Mouse (Mus musculus) hindbrain, embryonic 16.5 days (tissue): ENCODE measurements around the gene Atp2a1. TPM values are rescaled to one million over a fixed set of nuclear protein-coding genes. Genes with fewer than 3 reads are reported as not detected.
"Not testable (repeated sequence)": the region's sequence is repeated elsewhere in the genome, so short reads cannot be mapped to it uniquely, and the experiment has no call there.

ENCODE experiments used
- ATAC-seq: fragments of 200-750 bp; cut with Nextera tagmentation; 2 replicates; pipeline ENCODE4 v1.8.0; 2017; ENCODE audit warnings: moderate TSS enrichment, moderate library complexity
- H3K27ac ChIP-seq: fragments of 300-500 bp; sonication (generic); 2 replicates; pipeline ENCODE4 v1.5.1; 2014; ENCODE audit warnings: low read depth, mild to moderate bottlenecking, control low read depth, low read length, moderate library complexity
- H3K27me3 ChIP-seq: fragments of 300-500 bp; sonication (generic); replicated peaks from 2 replicates; pipeline ENCODE4 v1.6.1; 2014; ENCODE audit warnings: low read length; ENCODE audit not compliant: control insufficient read depth, insufficient read depth
- H3K36me3 ChIP-seq: fragments of 300-500 bp; sonication (generic); 2 replicates; pipeline ENCODE4 v1.6.1; 2014; ENCODE audit warnings: mild to moderate bottlenecking, low read length, moderate library complexity, mixed read lengths; ENCODE audit not compliant: control insufficient read depth, insufficient read depth
- H3K4me1 ChIP-seq: fragments of 300-500 bp; sonication (generic); 2 replicates; pipeline ENCODE4 v1.6.1; 2014; ENCODE audit warnings: low read depth, low read length; ENCODE audit not compliant: control insufficient read depth, insufficient read depth
- H3K4me2 ChIP-seq: fragments of 300-500 bp; sonication (generic); 2 replicates; pipeline ENCODE4 v1.6.1; 2014; ENCODE audit warnings: mild to moderate bottlenecking, low read length, control low read depth, moderate library complexity
- H3K4me3 ChIP-seq: fragments of 300-500 bp; sonication (generic); 2 replicates; pipeline ENCODE4 v1.5.1; 2014; ENCODE audit warnings: mild to moderate bottlenecking, low read length, control low read depth, moderate library complexity
- H3K9ac ChIP-seq: fragments of 300-500 bp; sonication (generic); 2 replicates; pipeline ENCODE4 v1.6.1; 2014; ENCODE audit warnings: low read depth, mild to moderate bottlenecking, control low read depth, low read length, moderate library complexity
- H3K9me3 ChIP-seq: fragments of 300-500 bp; sonication (generic); 2 replicates; pipeline ENCODE4 v1.6.1; 2014; ENCODE audit warnings: mild to moderate bottlenecking, low read length, moderate library complexity; ENCODE audit not compliant: control insufficient read depth
- WGBS: fragments of 180-500 bp; shearing (Covaris S2); extraction: QIAGEN DNeasy Blood & Tissue Kit; methylation state at CpG from one replicate; pipeline ENCODE4 v1.1.7; 2014; 5-methylcytosine and 5-hydroxymethylcytosine counted together
- polyA plus RNA-seq: library from polyadenylated mRNA; unstranded; fragments of >200 nt; fragmentation: Nextera tagmentation; extraction: Ambion mirVana; gene quantifications from 2 replicates; pipeline ENCODE4 v1.2.1, GENCODE M21; 2015

The Atp2a1 gene
- polyA plus RNA-seq, 1 experiment from 2014 or later: 0.56 TPM

DNA sequence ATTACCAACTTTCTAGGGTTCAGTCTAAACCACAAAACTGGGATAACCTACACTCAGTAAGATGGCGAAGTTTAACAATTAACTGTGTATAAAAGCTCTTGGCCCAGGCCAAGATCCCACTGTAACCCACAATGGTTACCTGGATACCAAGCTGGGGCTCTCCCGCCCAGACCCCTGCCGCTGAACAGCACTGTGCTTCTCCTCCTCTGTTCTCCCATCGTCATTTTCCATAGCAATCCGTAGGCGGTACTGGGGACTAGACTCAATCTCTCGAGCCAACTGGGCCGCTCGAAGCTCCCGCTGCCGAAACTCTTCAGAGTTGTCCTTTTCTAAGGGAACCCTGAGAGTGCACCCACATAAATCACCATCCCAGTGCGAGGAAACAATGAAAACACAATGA, 35.1 kb upstream of the Atp2a1 start:
- Histone ChIP-seq H3K4me3 (no peak overlapping the region), H3K27ac (no peak overlapping the region), H3K4me1 (peaks cover 6% of the 10 kb centered on the region), H3K36me3 (peaks cover 73% of the 10 kb centered on the region), H3K9ac (no peak overlapping the region), H3K9me3 (no peaks in the 10 kb centered on the region), H3K4me2 (no peak overlapping the region), H3K27me3 (no peaks in the 10 kb centered on the region)
- no peak for ATAC-seq
- WGBS: 86% methylated on average over 12 of the region's 12 CpGs

DNA sequence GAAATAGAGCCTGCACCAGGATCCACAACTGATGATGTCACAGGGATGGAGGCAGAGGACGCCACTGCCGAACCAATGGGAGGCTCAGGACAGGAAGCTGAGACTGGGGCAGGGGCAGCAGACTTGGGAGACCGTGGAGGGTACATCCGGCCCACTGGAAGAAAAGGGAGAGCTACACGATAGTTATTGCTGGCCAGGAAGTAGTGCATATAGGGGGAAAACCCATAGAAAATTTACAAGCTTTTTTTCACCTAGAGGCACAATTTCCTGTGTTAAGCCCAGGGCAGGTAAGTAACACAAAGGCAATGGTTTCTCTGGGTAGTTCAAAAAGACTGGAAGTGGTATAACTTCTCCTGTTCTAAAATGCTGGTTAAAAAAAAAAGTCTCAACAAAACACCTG, 33.6 kb upstream of the Atp2a1 start:
- Histone ChIP-seq H3K27me3 (no peaks in the 10 kb centered on the region), H3K36me3 (peaks cover 86% of the 10 kb centered on the region), H3K9ac (no peak overlapping the region), H3K4me2 (no peak overlapping the region), H3K27ac (no peak overlapping the region), H3K9me3 (no peaks in the 10 kb centered on the region), H3K4me1 (peaks cover 6% of the 10 kb centered on the region), H3K4me3 (no peak overlapping the region)
- WGBS: 95% methylated on average over 5 of the region's 5 CpGs
- ATAC-seq: no peak

DNA sequence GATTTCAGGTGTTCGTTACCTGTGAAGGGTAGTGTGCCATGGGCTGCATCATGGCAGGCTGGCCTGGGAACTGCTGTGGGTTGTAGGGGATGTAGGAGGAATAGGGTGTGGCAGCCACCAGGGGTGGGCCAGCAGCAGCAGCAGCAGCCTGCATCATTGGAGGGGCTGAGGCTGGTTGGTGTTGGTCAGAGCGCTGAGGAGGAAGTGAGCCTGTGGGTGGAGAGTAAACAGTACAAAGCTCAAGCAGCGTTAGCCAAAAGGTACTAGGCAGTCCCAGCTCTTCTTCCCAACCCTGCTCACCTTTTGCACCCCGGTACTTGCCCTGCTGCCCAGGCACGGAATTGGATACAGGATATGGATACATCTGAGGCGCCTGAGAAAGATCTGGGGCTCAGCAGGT, 31.2 kb upstream of the Atp2a1 start:
- Histone ChIP-seq H3K9ac (no peak overlapping the region), H3K4me2 (no peak overlapping the region), H3K4me3 (no peak overlapping the region), H3K9me3 (no peaks in the 10 kb centered on the region), H3K27ac (no peak overlapping the region), H3K36me3 (peaks cover 84% of the 10 kb centered on the region), H3K4me1 (no peaks in the 10 kb centered on the region), H3K27me3 (no peaks in the 10 kb centered on the region)
- ATAC-seq: no peak
- WGBS: 93% methylated on average over 6 of the region's 6 CpGs

DNA sequence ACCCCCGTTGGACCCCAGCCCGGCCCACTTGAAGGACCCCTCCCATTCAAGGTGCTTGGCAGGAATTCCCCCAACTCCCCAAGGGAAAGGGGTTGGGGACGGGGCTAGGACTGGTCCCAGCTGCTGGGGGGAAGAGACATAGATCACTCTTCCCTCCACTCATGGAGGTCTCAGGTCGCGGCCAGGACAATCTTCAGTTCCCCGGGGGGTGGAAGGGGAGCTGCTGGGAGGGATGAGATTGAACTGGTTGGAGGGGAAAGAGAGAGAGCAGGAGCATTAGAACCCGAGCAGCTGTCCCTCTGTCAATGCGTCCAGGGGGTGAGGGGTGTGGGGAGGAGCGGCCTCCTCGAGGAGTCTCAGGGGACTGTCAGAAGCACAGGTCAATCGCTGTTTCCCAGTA, 29.1 kb upstream of the Atp2a1 start:
- Histone ChIP-seq H3K9me3 (no peaks in the 10 kb centered on the region), H3K27ac (no peak overlapping the region), H3K9ac (no peak overlapping the region), H3K4me1 (peaks cover 9% of the 10 kb centered on the region), H3K36me3 (peaks cover 68% of the 10 kb centered on the region), H3K4me3 (no peak overlapping the region), H3K27me3 (no peaks in the 10 kb centered on the region), H3K4me2 (no peak overlapping the region)
- ATAC-seq: no peak
- WGBS: 50% methylated on average over 11 of the region's 11 CpGs

DNA sequence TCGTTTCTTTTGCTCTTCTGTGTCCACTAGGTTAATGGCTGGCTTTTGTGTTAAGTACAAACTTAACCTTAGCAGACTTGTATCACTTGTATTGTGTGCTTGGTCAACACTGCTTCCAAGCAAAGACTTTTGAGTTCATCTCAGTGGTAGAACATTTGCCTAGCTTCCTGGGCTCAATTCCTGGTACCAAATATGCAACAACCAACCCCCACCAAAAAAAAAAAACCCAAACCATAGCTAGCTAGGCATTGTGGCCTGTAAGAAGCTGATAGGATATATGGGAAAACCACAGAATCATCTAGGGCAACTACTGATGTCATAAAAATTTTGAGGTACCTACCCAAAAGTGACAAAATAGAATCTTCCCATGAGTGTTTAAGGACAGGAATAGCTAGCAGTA, 28.1 kb upstream of the Atp2a1 start:
- H3K4me2 ChIP-seq: no peak overlapping the region
- H3K36me3 ChIP-seq: peaks cover 58% of the 10 kb centered on the region
- H3K27ac ChIP-seq: no peak overlapping the region
- no peak for ATAC-seq
- no peaks in the 10 kb centered on the region for H3K27me3 ChIP-seq
- no peak overlapping the region for H3K9ac ChIP-seq
- no peak overlapping the region for H3K4me3 ChIP-seq
- no peaks in the 10 kb centered on the region for H3K9me3 ChIP-seq
- WGBS: 75% methylated on average over 1 of the region's 1 CpGs
- H3K4me1 ChIP-seq: peaks cover 9% of the 10 kb centered on the region

DNA sequence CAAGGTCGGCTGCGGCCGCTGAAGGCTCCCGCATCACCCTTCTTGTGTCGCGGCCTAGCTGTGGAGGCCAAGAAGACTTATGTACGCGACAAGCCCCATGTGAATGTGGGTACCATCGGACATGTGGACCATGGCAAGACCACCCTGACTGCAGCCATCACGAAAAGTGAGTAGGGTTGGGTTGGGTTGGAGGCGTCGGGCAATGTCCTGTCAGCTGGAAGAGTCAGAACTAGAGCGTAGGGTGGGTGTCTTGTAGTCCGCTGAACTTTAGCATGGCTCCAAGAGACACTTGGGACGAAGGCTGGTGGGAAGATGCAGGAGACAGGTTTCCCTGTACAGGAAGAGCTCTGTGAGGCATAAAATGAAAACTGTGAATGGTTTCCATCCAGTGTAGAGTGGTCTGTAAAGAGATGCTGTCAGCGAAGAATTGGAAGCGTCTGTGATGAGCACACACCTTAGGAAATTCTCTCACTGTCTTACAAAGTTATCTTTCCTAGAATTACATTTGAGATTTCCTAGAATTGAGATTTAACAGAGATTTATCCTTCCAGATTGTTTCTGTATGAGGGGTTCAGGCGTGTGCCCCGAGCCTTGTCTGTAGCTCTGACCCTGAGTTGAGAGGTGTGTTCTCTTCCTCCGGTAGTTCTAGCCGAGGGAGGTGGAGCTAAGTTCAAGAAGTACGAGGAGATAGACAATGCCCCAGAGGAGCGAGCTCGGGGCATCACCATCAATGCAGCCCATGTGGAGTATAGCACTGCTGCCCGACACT, 24.9 kb upstream of the Atp2a1 start:
- H3K9me3 ChIP-seq, H3K27me3 ChIP-seq, ATAC-seq, H3K4me1 ChIP-seq: not testable (repeated sequence)
- H3K9ac ChIP-seq: peak overlapping the region; percentile 83
- peak overlapping the region; percentile 96 for H3K4me2 ChIP-seq
- H3K4me3 ChIP-seq: peak overlapping the region; percentile 67
- 21% methylated on average over 21 of the region's 25 CpGs for WGBS
- H3K36me3 ChIP-seq: peaks cover 27% of the 10 kb centered on the region
- peak overlapping the region; percentile 61; the same call in 1 of the 2 replicates for H3K27ac ChIP-seq

DNA sequence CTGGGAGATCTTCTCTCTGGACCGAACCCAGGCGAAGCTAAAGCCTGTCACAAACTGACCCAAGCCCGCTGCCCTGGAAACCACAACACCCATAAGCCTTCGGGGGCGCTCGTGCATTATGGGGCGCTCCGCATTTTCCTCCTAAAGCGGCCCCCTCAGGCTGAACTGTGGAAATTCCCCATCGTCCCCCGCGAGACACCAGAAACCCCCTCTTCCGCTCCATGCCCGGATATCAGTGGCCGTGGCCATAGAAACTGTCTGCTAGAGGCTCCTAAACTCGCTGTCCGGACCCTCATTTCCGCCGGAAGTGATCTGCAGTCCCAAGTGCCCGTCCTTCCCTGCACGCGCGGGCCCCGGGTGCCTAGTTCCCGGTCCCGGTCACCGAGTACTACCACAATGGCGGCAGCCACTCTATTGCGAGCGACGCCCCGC, 24.2 kb upstream of the Atp2a1 start, which contains the start of gene Tufm:
Gene Tufm (plus strand): TSS at position 310 of the 432 bp plus-strand sequence.
- Histone ChIP-seq H3K4me3 (peak within 1 kb of the TSS; percentile 67), H3K4me1 (peaks cover 14% of the 10 kb centered on the region), H3K4me2 (peak within 1 kb of the TSS; percentile 96), H3K9ac (peak within 1 kb of the TSS; percentile 83), H3K36me3 (peaks cover 20% of the 10 kb centered on the region), H3K27ac (peak within 1 kb of the TSS; percentile 65), H3K9me3 (no peaks in the 10 kb centered on the region), H3K27me3 (no peaks in the 10 kb centered on the region)
- under 1% methylated on average over 32 of the region's 32 CpGs for WGBS
- peak; percentile 95 for ATAC-seq

DNA sequence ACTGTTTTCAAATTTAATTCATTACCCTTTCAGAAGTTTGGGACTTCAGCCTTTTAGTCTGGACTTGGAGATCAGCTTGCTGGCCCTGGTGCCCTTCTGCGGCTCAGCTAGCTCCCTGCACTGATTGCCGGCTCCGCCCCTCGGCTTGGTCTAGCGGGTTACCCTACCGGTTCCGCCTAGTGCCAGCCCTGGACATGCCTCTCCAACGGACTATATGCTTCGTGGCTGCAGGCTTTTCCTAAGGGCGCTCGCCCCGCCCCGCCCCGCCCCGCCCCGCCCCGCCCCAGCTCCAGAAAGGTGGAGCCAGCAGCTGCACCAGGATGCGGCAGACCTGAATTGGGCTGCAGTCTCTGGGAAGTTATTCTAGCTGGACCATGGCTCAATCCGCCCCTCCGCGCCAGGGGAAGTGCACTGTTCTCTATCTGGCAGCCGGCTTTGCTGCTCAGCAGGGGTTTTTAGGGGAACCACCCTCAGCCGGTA, 19.5 kb upstream of the Atp2a1 start:
- Histone ChIP-seq H3K36me3 (no peaks in the 10 kb centered on the region), H3K27me3 (no peaks in the 10 kb centered on the region), H3K4me2 (peak overlapping the region; percentile 79), H3K9me3 (no peaks in the 10 kb centered on the region), H3K9ac (peak overlapping the region; percentile 63), H3K27ac (peak overlapping the region; percentile 77), H3K4me3 (peak overlapping the region; percentile 40), H3K4me1 (peaks cover 5% of the 10 kb centered on the region)
- ATAC-seq: peak; percentile 67
- WGBS: 1% methylated on average over 22 of the region's 23 CpGs

DNA sequence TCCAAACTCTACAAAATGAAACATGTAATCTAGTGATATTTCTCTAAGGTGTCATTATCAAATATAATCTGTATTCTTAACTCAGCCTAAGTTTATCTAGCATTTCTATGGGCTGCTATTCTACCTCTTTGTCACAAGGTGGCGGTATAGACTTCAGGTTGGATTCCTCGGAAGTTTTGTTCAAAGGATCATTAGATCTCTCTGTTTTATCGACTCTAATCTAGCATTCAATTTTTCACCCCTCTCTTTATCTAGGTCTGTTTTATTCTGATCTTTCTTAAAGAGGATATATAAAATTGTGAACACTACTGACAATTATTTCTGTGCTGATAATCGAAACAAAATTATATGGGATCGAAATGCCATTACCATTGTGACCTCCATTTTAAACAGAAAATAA, 18.8 kb upstream of the Atp2a1 start:
- no peak overlapping the region for H3K4me2 ChIP-seq
- no peaks in the 10 kb centered on the region for H3K36me3 ChIP-seq
- no peak for ATAC-seq
- no peak overlapping the region for H3K9ac ChIP-seq
- H3K9me3 ChIP-seq: no peaks in the 10 kb centered on the region
- H3K27ac ChIP-seq: no peak overlapping the region
- no peak overlapping the region for H3K4me3 ChIP-seq
- H3K4me1 ChIP-seq: peaks cover 5% of the 10 kb centered on the region
- 28% methylated on average over 5 of the region's 5 CpGs for WGBS
- no peaks in the 10 kb centered on the region for H3K27me3 ChIP-seq
